Mouse (Mus musculus) G1E (cell line): ENCODE results near the gene Mapk8ip3. TPM values are rescaled to one million over a fixed set of nuclear protein-coding genes. Genes with fewer than 3 reads are reported as not detected.
A peak's percentile ranks its signal among the peaks of the same experiment; 100 is the strongest.
"Not testable (repeated sequence)": the region's sequence is repeated elsewhere in the genome, so short reads cannot be mapped to it uniquely, and the experiment has no call there.

Experiments
- ATAC-seq: 2 replicates; pipeline ENCODE4 v1.8.0; 2016; ENCODE audit warnings: mild to moderate bottlenecking; ENCODE audit not compliant: insufficient number of reproducible peaks, poor library complexity, low FRiP score, severe bottlenecking; ENCODE audit errors: extremely low read depth
- DNase-seq: peaks from one replicate; pipeline ENCODE4 v3.0.0; 2012; ENCODE audit warnings: low spot score
- H3K27me3 ChIP-seq: 2 replicates; pipeline ENCODE4 v1.6.1; 2012; ENCODE audit warnings: mild to moderate bottlenecking, low read length, inconsistent platforms; ENCODE audit not compliant: insufficient read depth
- H3K36me3 ChIP-seq: replicated peaks from 2 replicates; pipeline ENCODE3; 2012; ENCODE audit warnings: mild to moderate bottlenecking, inconsistent platforms
- H3K4me1 ChIP-seq: 2 replicates; pipeline ENCODE4 v1.6.1; 2012; ENCODE audit warnings: low read depth, low read length, inconsistent platforms, mixed read lengths; ENCODE audit not compliant: insufficient read depth
- H3K4me3 ChIP-seq: 2 replicates; pipeline ENCODE4 v1.5.1; 2012; ENCODE audit warnings: low read depth, mild to moderate bottlenecking, inconsistent platforms, low read length, moderate library complexity, mixed read lengths
- H3K9me3 ChIP-seq: replicated peaks from 2 replicates; pipeline ENCODE4 v1.6.1; 2012; ENCODE audit warnings: inconsistent platforms
- CTCF ChIP-seq: IDR thresholded peaks from 2 replicates; pipeline ENCODE4 v1.5.1; 2012; ENCODE audit warnings: low read depth, low read length, inconsistent platforms, mixed read lengths
- GATA1 ChIP-seq: IDR thresholded peaks from 2 replicates; pipeline ENCODE4 v1.6.1; 2012; ENCODE audit warnings: borderline replicate concordance, low read length, inconsistent platforms, mixed read lengths
- GATA2 ChIP-seq: IDR thresholded peaks from 2 replicates; pipeline ENCODE4 v1.6.1; 2012; ENCODE audit warnings: low read depth, low read length, inconsistent platforms, borderline replicate concordance
- POLR2AphosphoS5 ChIP-seq: IDR thresholded peaks from 2 replicates; pipeline ENCODE4 v1.6.1; 2012; ENCODE audit warnings: low read depth, low read length, inconsistent platforms; ENCODE audit not compliant: insufficient replicate concordance
- TAL1 ChIP-seq: conservative IDR thresholded peaks from 2 replicates; pipeline ENCODE4 v1.6.1; 2012; ENCODE audit warnings: low read depth, low read length, inconsistent platforms, mixed read lengths
- polyA plus RNA-seq: library from polyadenylated mRNA; stranded (reverse); fragments of >175 nt; gene quantifications from 2 replicates; pipeline ENCODE4 v1.2.3, GENCODE M21; 2012
- total RNA-seq, 2 experiments: library from RNA; stranded (forward) in 1 of 2; stranded (reverse) in 1 of 2; fragments of 200-1000 nt in 1 of 2; fragments of >200 nt in 1 of 2; fragmentation: Nextera tagmentation in 1 of 2; gene quantifications; 2 replicates each; pipeline ENCODE4 v1.2.3; 2014 to 2017

Mapk8ip3 gene
- total and polyA plus RNA-seq, 3 experiments: 32.4 to 122 (median 39.7) TPM

DNA sequence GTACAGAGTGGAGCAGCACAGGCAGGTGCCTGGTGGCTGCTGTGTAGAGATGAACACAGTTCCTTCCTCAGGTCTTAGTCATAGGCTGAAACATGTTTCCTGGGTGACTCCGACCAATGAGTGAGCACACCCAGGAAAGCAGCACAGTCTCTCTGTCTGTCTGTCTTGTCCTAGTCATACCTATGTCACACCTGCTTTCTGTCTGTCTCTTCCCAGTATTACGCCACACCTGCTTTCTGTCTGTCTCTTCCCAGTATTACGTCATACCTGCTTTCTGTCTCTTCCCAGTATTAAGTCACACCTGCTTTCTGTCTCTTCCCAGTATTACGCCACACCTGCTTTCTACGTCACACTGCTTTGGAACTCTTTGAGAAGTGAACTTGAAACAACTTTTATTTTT is 11.4 kb upstream of the Mapk8ip3 start:
- no peak for ATAC-seq
- H3K4me3 ChIP-seq: no peak overlapping the region
- H3K4me1 ChIP-seq: peaks cover 8% of the 10 kb centered on the region; the same call in 1 of the 2 replicates
- H3K27me3 ChIP-seq: no peaks in the 10 kb centered on the region
- DNase-seq: no peak
- no peaks in the 10 kb centered on the region for H3K9me3 ChIP-seq
- peaks cover 95% of the 10 kb centered on the region for H3K36me3 ChIP-seq
- no peak for TF ChIP-seq CTCF

DNA sequence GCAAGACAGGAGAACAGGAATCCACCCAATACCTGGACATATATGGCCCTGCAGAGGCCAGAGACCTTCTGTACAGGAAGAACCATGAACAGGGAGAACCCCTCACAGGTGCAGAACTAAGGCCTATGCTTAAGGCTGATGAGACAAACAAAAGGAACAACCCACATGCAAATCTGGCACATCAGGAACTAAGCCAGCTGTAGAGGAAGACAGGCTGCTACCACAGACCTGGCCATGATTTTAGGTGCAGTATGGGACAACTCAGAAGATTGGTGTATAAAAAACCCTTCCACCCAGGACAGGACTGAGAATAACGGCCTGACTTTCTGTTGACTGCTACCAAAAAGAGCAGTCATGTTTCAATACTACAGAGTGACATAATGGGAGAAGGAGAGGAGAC is 6.8 kb upstream of the Mapk8ip3 start:
- DNase-seq, H3K9me3 ChIP-seq, ATAC-seq: not testable (repeated sequence)

DNA sequence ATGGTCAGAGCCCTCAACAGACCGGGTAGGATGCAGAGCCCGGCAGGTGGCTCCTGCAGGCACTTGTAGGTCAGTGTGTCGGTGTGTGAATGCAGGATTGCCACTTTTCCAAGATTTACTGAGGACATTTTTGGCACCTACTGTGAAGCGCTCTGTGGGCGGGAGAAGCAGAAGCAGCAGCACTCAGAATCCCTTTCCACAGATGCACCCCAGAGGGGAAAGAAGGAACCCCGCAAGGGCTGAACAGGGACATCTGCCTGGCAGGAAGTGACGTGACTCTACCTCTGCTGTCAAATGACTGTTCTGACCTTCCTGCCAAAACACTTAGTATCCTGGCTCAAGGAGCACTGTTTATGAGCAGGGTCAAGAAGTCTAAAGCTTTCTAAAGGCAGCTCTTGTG is 6.3 kb upstream of the Mapk8ip3 start:
- no peak overlapping the region for H3K4me3 ChIP-seq
- DNase-seq (no peak), ATAC-seq (no peak)
- no peaks in the 10 kb centered on the region for H3K9me3 ChIP-seq
- H3K4me1 ChIP-seq: peaks cover 4% of the 10 kb centered on the region; the same call in 1 of the 2 replicates
- TF ChIP-seq TAL1 (no peak), GATA1 (no peak), CTCF (no peak), POLR2AphosphoS5 (no peak), GATA2 (no peak)
- no peaks in the 10 kb centered on the region for H3K27me3 ChIP-seq
- peaks cover 73% of the 10 kb centered on the region for H3K36me3 ChIP-seq

More for the DNA sequence above, 6.8 kb upstream of the Mapk8ip3 start:
- H3K27me3 ChIP-seq, H3K4me3 ChIP-seq, H3K4me1 ChIP-seq: not testable (repeated sequence)
- H3K36me3 ChIP-seq: peaks cover 76% of the 10 kb centered on the region

DNA sequence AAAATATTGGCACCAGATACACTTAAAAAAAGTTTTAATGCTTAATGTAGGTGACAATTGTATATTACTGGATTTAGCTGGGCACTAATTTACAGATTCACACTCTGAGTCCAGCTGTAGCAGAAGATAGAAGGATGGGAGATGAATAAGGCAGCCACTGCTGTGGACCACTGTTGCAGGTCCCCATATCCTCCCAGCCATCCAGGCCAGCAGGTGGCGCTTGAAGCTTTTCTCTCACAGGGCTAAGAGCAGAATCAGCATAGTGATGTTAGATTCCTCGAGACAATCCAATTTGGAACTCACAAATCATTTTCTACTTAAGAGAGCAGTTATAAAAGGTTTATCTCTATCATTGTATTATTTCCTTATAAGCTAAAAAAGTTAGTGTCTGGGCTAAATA is 5.7 kb upstream of the Mapk8ip3 start:
- H3K27me3 ChIP-seq, ATAC-seq, DNase-seq, H3K4me3 ChIP-seq, H3K9me3 ChIP-seq, H3K4me1 ChIP-seq: not testable (repeated sequence)
- H3K36me3 ChIP-seq: peaks cover 73% of the 10 kb centered on the region

DNA sequence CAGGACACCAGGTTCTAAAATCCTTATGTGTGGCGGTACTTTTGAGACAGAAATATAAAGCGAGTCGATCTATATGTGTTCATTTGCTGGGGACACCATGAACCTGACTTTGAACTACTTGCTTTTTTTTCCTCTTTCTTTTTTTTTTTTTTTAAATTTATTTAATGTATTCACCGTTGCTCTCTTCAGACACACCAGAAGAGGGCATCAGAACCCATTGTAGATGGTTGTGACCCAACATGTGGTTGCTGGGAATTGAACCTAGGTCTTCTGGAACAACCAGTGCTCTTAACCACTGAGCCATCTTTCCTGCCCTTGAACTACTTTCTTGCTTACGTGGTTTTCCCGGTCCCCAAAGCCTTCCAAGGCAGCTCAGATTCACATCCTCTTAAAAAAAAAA is 489 bp upstream of the Mapk8ip3 start:
- TF ChIP-seq TAL1 (no peak), GATA2 (no peak), POLR2AphosphoS5 (no peak), CTCF (no peak), GATA1 (no peak)
- H3K4me3 ChIP-seq: peak overlapping the region; percentile 90
- H3K27me3 ChIP-seq: no peaks in the 10 kb centered on the region
- H3K9me3 ChIP-seq: no peaks in the 10 kb centered on the region
- DNase-seq (no peak), ATAC-seq (no peak)
- H3K36me3 ChIP-seq: peaks cover 55% of the 10 kb centered on the region
- H3K4me1 ChIP-seq: peaks cover 43% of the 10 kb centered on the region

DNA sequence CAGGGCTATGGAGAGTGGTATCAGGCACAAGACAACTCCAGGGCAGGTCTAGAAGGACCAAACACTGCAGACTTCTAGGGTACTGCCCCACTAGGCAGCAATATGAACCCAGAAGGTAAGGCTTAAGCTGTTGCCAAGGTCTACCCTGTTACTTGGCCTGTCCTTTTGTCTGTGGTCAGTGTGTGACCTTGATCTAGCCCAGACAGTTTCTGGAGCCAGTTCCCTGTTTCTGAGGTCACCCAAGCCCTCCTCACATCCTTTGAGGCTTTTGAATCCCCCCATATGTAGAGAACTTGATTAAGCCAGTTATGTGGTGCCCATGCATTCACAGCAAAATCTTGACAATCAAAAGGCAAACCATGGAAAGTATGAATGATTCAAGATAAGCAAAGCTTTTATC is 1.1 kb downstream of the Mapk8ip3 start:
- Histone ChIP-seq H3K27me3 (no peaks in the 10 kb centered on the region), H3K36me3 (peaks cover 54% of the 10 kb centered on the region), H3K9me3 (no peaks in the 10 kb centered on the region), H3K4me3 (peak overlapping the region; percentile 90), H3K4me1 (peaks cover 39% of the 10 kb centered on the region)
- ATAC-seq (no peak), DNase-seq (no peak)
- TF ChIP-seq TAL1: no peak
- no peak for TF ChIP-seq GATA1
- TF ChIP-seq CTCF: no peak
- TF ChIP-seq POLR2AphosphoS5: no peak
- TF ChIP-seq GATA2: no peak

DNA sequence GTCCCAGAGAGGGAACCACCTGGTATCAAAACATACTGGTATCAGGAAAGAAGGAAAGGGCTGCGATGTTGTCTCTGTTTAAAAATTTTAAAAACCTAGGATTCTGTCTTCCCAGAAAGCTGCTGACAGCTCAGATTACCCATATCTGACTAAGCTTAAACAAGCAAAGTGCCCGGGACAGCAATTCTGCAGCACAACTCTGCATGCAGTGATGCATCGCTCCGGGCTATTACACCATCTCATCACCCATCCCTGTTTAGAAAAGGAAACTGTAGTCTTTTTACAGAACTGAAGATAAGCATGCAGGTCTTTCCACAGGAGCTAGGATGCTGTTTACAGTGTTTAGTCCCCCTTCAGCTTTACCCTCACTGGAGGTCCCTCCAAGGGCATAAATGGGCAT is 1.9 kb downstream of the Mapk8ip3 start:
- H3K4me1 ChIP-seq: peaks cover 39% of the 10 kb centered on the region
- peaks cover 52% of the 10 kb centered on the region for H3K36me3 ChIP-seq
- no peak for ATAC-seq
- no peak for DNase-seq
- peak overlapping the region; percentile 90; the same call in 1 of the 2 replicates for H3K4me3 ChIP-seq
- no peaks in the 10 kb centered on the region for H3K9me3 ChIP-seq
- H3K27me3 ChIP-seq: no peaks in the 10 kb centered on the region
- TF ChIP-seq CTCF: no peak
- TF ChIP-seq POLR2AphosphoS5: no peak
- TF ChIP-seq GATA2: no peak
- no peak for TF ChIP-seq GATA1
- no peak for TF ChIP-seq TAL1
